Mouse (Mus musculus): Measurements from ENCODE around the gene Sox11. TPM values are rescaled to one million over a fixed set of nuclear protein-coding genes. Genes with fewer than 3 reads are reported as not detected.

Gene Sox11
- not detected for polyA plus RNA-seq (2017; shearing (Covaris generic))

GRCm38 (mm10) chr12:27341871-27342690, at the start of gene Sox11:
Gene Sox11, minus strand, starts transcription at chr12:27342574.

Data from inflammation-experienced regulatory T-cells, adult 16 weeks (primary cell).